Mouse (Mus musculus): ENCODE results near the gene Zfy1.
"Not testable (repeated sequence)": the region's sequence is repeated elsewhere in the genome, so short reads cannot be mapped to it uniquely, and the experiment has no call there.

The Zfy1 gene

DNA sequence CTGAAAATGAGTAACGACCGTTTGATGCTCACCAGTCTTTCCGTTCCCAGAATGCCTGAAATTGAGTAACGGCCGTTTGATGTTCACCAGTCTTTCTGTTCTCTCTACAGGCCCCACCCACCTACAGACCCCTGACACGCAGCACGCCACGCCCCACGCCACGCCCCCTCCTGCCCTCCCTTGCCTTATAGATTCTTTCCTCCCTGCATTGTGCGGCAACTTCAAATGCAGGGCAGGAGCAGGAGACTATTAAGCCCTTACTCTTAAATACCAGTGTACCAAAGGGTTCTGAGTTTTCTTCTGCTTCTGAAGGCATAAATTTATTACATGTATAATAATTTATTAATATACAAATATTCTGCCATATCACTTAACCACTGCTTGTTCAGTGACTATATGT, at the start of gene Zfy1:
Gene Zfy1, minus strand, starts transcription at position 101 of the 400 bp plus-strand sequence.
- not testable (repeated sequence) for DNase-seq (ENCODE audit: low read depth)

GRCm38 (mm10) chrY:818396-818795, 21.2 kb upstream of the Zfy1 start, which contains the start of gene Uba1y:
Uba1y (plus strand) TSS chrY:818649.
- DNase-seq (ENCODE audit: low read depth), result no peak

- DNase-seq (ENCODE audit: low read depth), result no peak
Observed at GRCm38 (mm10) chrY:808991-809661, 11.9 kb upstream of the Zfy1 start.
